Mouse (Mus musculus) cortical plate, adult 2 months (tissue): Measurements from ENCODE around the gene Krtap1-3.

ENCODE experiments used
- CTCF ChIP-seq: fragments of 200-500 bp; IDR thresholded peaks from 2 replicates; pipeline ENCODE4 v1.5.1; 2011; ENCODE audit warnings: mild to moderate bottlenecking, control low read depth, low read length; ENCODE audit not compliant: insufficient read depth; ENCODE audit errors: extremely low read depth
- POLR2A ChIP-seq: fragments of 200-500 bp; IDR thresholded peaks from 2 replicates; pipeline ENCODE4 v1.6.1; 2011; ENCODE audit warnings: mild to moderate bottlenecking, low read length, control low read depth; ENCODE audit not compliant: insufficient read depth; ENCODE audit errors: extremely low read depth

DNA sequence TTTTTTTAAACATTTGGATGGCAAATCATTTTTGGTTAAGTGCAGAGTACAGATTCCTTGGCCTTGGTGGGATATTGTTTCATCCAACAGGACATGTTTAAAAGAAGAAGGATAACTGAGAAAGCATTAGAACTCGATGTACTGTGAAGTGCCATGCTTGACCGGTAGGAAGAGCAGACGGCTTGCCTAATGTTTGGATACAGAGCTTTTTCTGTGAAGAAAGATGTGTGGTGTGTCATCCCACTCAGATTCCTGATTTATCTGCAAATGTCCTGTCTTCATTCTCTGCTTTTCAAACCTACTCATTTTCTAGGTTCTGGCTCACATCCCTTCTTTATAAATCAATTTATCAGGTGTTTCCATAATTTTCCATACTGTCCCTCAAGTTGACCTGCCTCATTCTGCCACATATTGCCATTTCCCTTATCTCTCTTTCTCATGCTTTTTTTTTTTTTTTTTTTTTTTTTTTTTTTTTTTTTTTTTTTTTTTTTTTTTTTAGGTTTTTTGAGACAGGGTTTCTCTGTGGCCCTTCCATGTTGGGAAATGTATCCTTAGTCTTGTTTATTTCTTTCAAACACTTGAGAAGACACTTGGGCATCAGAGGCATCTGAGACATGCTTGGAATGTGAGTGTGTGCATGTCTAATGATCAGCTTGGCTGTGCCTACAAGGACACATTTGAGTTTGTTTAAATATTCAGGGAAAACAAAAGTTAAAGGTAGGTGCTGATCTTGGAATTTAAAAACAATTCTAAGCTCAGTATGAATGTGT is 33.0 kb downstream of the Krtap1-3 start:
- no peak for TF ChIP-seq POLR2A
- TF ChIP-seq CTCF = no peak
